16 mouse cellular contexts compared by ENCODE assay signal in genomic region chr14:24526440-24526839, GRCm38 (mm10). TPM values are rescaled to one million over a fixed set of nuclear protein-coding genes. Genes with fewer than 3 reads are reported as not detected.
DNase-seq lines count a peak whose midpoint lies in the region; ATAC-seq and TF ChIP-seq lines count a peak whose summit lies in the region.
"Had no signal": no experiment of that assay in that cellular context is flagged by ENCODE, and none has a peak within 500 bp of the region (broad histone marks: within the 10 kb centered on the region; RNA-seq: fewer than 3 reads in every experiment).

No protein-coding gene starts in this region.

- WGBS in midbrain, embryonic 10.5 days: 74% methylated on average over 10 of the region's 10 CpGs
- WGBS in midbrain, postnatal 0 days: 47% methylated on average over 10 of the region's 10 CpGs
- WGBS in forebrain, embryonic 13.5 days: 18% methylated on average over 10 of the region's 10 CpGs
- WGBS in hindbrain, embryonic 16.5 days: 43% methylated on average over 10 of the region's 10 CpGs

- H3K27me3 ChIP-seq in midbrain, embryonic 10.5 days (ENCODE audit: low read depth, poor library complexity, severe bottlenecking): 0 out of 2 replicates have a peak, but pooled peaks cover 6% of the 10 kb centered on the region
- no peaks in the 10 kb centered on the region for H3K27me3 ChIP-seq in midbrain, postnatal 0 days (ENCODE audit: insufficient read depth, low read length)
- no peaks in the 10 kb centered on the region for H3K27me3 ChIP-seq in forebrain, embryonic 13.5 days
- H3K27me3 ChIP-seq in hindbrain, embryonic 16.5 days (replicated peaks; ENCODE audit: control insufficient read depth, insufficient read depth, low read length): no peaks in the 10 kb centered on the region
- H3K27me3 ChIP-seq: heart, embryonic 12.5 days; intestine, embryonic 15.5 days had no signal

- no peak overlapping the region for H3K9ac ChIP-seq in midbrain, postnatal 0 days (replicated peaks; ENCODE audit: low read length, poor library complexity, severe bottlenecking)
- H3K9ac ChIP-seq in forebrain, embryonic 13.5 days: no peak overlapping the region
- H3K9ac ChIP-seq in hindbrain, embryonic 16.5 days (ENCODE audit: low read depth, low read length): no peak overlapping the region
- H3K9ac ChIP-seq: heart, embryonic 12.5 days; intestine, embryonic 15.5 days had no signal

- no peak for TF ChIP-seq CTCF in midbrain, postnatal 0 days (IDR thresholded peaks at IDR 0.05)

- DNase-seq in midbrain, embryonic 10.5 days (ENCODE audit: low spot score): no peak
- no peak for DNase-seq in midbrain, postnatal 0 days (ENCODE audit: low spot score)
- no peak for DNase-seq in thymus, postnatal 10 days (ENCODE audit: low spot score in 2 of 2)
- DNase-seq in embryo, embryonic 9.5 days (ENCODE audit: extremely low spot score): no peak
- DNase-seq: adrenal gland, postnatal 25 days; cerebellum, adult 9-11 months; gastrocnemius, postnatal 25 days; kidney, postnatal 4 days; lung, adult 2 months; lung, postnatal 4 days; retina, postnatal 1 day had no signal

- no peaks in the 10 kb centered on the region for H3K9me3 ChIP-seq in midbrain, embryonic 10.5 days (replicated peaks)
- no peaks in the 10 kb centered on the region for H3K9me3 ChIP-seq in midbrain, postnatal 0 days (ENCODE audit: low read length)
- H3K9me3 ChIP-seq in forebrain, embryonic 13.5 days (replicated peaks): no peaks in the 10 kb centered on the region
- H3K9me3 ChIP-seq in hindbrain, embryonic 16.5 days (ENCODE audit: control insufficient read depth, low read length): no peaks in the 10 kb centered on the region
- H3K9me3 ChIP-seq: heart, embryonic 12.5 days; intestine, embryonic 15.5 days had no signal

- no peak for ATAC-seq in midbrain, postnatal 0 days (ENCODE audit: low FRiP score)
- ATAC-seq in forebrain, embryonic 13.5 days: peak; percentile 73
- no peak for ATAC-seq in hindbrain, embryonic 16.5 days
- ATAC-seq in granulocyte monocyte progenitor cell, adult 5-6 weeks (replicated peaks; ENCODE audit: poor library complexity, severe bottlenecking): no peak
- ATAC-seq: intestine, embryonic 15.5 days had no signal

- H3K4me1 ChIP-seq in midbrain, embryonic 10.5 days: peaks cover 36% of the 10 kb centered on the region
- H3K4me1 ChIP-seq in midbrain, postnatal 0 days (ENCODE audit: insufficient read depth, low read length): peaks cover 7% of the 10 kb centered on the region
- H3K4me1 ChIP-seq in forebrain, embryonic 13.5 days: peaks cover 49% of the 10 kb centered on the region
- peaks cover 17% of the 10 kb centered on the region for H3K4me1 ChIP-seq in hindbrain, embryonic 16.5 days (ENCODE audit: control insufficient read depth, insufficient read depth, low read depth, low read length)

- H3K4me3 ChIP-seq in midbrain, embryonic 10.5 days: no peak overlapping the region
- no peak overlapping the region for H3K4me3 ChIP-seq in midbrain, postnatal 0 days (ENCODE audit: low read depth, low read length)
- H3K4me3 ChIP-seq in forebrain, embryonic 13.5 days: no peak overlapping the region
- no peak overlapping the region for H3K4me3 ChIP-seq in hindbrain, embryonic 16.5 days (ENCODE audit: low read length)
- H3K4me3 ChIP-seq: heart, embryonic 12.5 days; intestine, embryonic 15.5 days had no signal

- no peak overlapping the region for H3K4me2 ChIP-seq in midbrain, postnatal 0 days (ENCODE audit: low read depth, low read length, poor library complexity, severe bottlenecking)
- peak overlapping the region; percentile 19; the same call in 1 of the 2 replicates for H3K4me2 ChIP-seq in forebrain, embryonic 13.5 days
- no peak overlapping the region for H3K4me2 ChIP-seq in hindbrain, embryonic 16.5 days (ENCODE audit: low read length)
- H3K4me2 ChIP-seq: heart, embryonic 12.5 days; intestine, embryonic 15.5 days had no signal

- H3K36me3 ChIP-seq in midbrain, embryonic 10.5 days: no peaks in the 10 kb centered on the region
- H3K36me3 ChIP-seq in midbrain, postnatal 0 days (ENCODE audit: insufficient read depth, low read length): no peaks in the 10 kb centered on the region
- no peaks in the 10 kb centered on the region for H3K36me3 ChIP-seq in forebrain, embryonic 13.5 days (ENCODE audit: poor library complexity, severe bottlenecking)
- no peaks in the 10 kb centered on the region for H3K36me3 ChIP-seq in hindbrain, embryonic 16.5 days (ENCODE audit: control insufficient read depth, insufficient read depth, low read length)
- H3K36me3 ChIP-seq: heart, embryonic 12.5 days; intestine, embryonic 15.5 days had no signal

- 0 out of 2 replicates have a peak overlapping the region, but pooled peaks have one; percentile 0 for H3K27ac ChIP-seq in midbrain, embryonic 10.5 days (replicated peaks)
- no peak overlapping the region for H3K27ac ChIP-seq in midbrain, postnatal 0 days (ENCODE audit: low read depth, low read length)
- peak overlapping the region; percentile 94 for H3K27ac ChIP-seq in forebrain, embryonic 13.5 days
- peak overlapping the region; percentile 59; the same call in 1 of the 2 replicates for H3K27ac ChIP-seq in hindbrain, embryonic 16.5 days (ENCODE audit: low read depth, low read length)
- H3K27ac ChIP-seq: intestine, embryonic 15.5 days had no signal

RNA-seq across cellular contexts. Expression of gene Rps24, which starts 39.5 kb away (rescaled TPM):
- 915 and 1,078 TPM in 2 replicates for polyA plus RNA-seq in midbrain, embryonic 10.5 days (2016; fragmentation: Nextera tagmentation; extraction: Ambion mirVana)
- 1,066 and 1,223 TPM in 2 replicates for total RNA-seq in midbrain, postnatal 0 days (2014; rRNA removed)
- 799 and 839 TPM in 2 replicates for polyA plus RNA-seq in midbrain, postnatal 0 days (2015; fragmentation: Nextera tagmentation; extraction: Ambion mirVana)
- polyA plus RNA-seq in forebrain, embryonic 13.5 days (2015; fragmentation: Nextera tagmentation; extraction: Ambion mirVana): 701 and 859 TPM in 2 replicates
- 456 and 490 TPM in 2 replicates for polyA plus RNA-seq in hindbrain, embryonic 16.5 days (2015; fragmentation: Nextera tagmentation; extraction: Ambion mirVana)
- total RNA-seq in granulocyte monocyte progenitor cell, adult 5-6 weeks (2014; fragmentation: Nextera tagmentation): 4,650 and 5,450 TPM in 2 replicates
- 5,024 and 5,294 TPM in 2 replicates for total RNA-seq in granulocyte monocyte progenitor cell, adult 5-6 weeks (2017)

RNA-seq across cellular contexts. Expression of gene Polr3a, which starts 39.6 kb away (rescaled TPM):
- 18.3 and 21.0 TPM in 2 replicates for polyA plus RNA-seq in midbrain, embryonic 10.5 days (2016; fragmentation: Nextera tagmentation; extraction: Ambion mirVana)
- total RNA-seq in midbrain, postnatal 0 days (2014; rRNA removed): 22.0 and 24.3 TPM in 2 replicates
- polyA plus RNA-seq in midbrain, postnatal 0 days (2015; fragmentation: Nextera tagmentation; extraction: Ambion mirVana): 12.5 and 14.6 TPM in 2 replicates
- 22.1 and 23.2 TPM in 2 replicates for polyA plus RNA-seq in forebrain, embryonic 13.5 days (2015; fragmentation: Nextera tagmentation; extraction: Ambion mirVana)
- polyA plus RNA-seq in hindbrain, embryonic 16.5 days (2015; fragmentation: Nextera tagmentation; extraction: Ambion mirVana): 16.5 and 18.4 TPM in 2 replicates
- 18.9 and 35.8 TPM in 2 replicates for total RNA-seq in granulocyte monocyte progenitor cell, adult 5-6 weeks (2014; fragmentation: Nextera tagmentation)
- total RNA-seq in granulocyte monocyte progenitor cell, adult 5-6 weeks (2017): 14.3 and 16.0 TPM in 2 replicates
